9 mouse cellular contexts compared by ENCODE assay signal in genomic region chr1:74771931-74772620, GRCm38 (mm10). TPM values are rescaled to one million over a fixed set of nuclear protein-coding genes. Genes with fewer than 3 reads are reported as not detected.
DNase-seq lines count a peak whose midpoint lies in the region; ATAC-seq lines count a peak whose summit lies in the region.
"Had no signal": no experiment of that assay in that cellular context is flagged by ENCODE, and none has a peak within 500 bp of the region (broad histone marks: within the 10 kb centered on the region; RNA-seq: fewer than 3 reads in every experiment).

No protein-coding gene starts in this region.

- no peaks in the 10 kb centered on the region for H3K36me3 ChIP-seq in heart, embryonic 11.5 days (ENCODE audit: control insufficient read depth, insufficient read depth, low read length)
- H3K36me3 ChIP-seq in forebrain, embryonic 16.5 days (ENCODE audit: control insufficient read depth, insufficient read depth), result no peaks in the 10 kb centered on the region
- no peaks in the 10 kb centered on the region for H3K36me3 ChIP-seq in limb, embryonic 15.5 days
- no peaks in the 10 kb centered on the region for H3K36me3 ChIP-seq in stomach, embryonic 15.5 days

- no peak for ATAC-seq in heart, embryonic 11.5 days (replicated peaks; ENCODE audit: insufficient number of reproducible peaks, low FRiP score, low TSS enrichment)
- ATAC-seq in forebrain, embryonic 16.5 days, result peak; percentile 37; the same call in 1 of the 2 replicates
- no peak for ATAC-seq in limb, embryonic 15.5 days (ENCODE audit: insufficient number of reproducible peaks, low FRiP score, low TSS enrichment, low read depth)
- ATAC-seq in stomach, embryonic 15.5 days (ENCODE audit: insufficient read depth, low FRiP score, low read depth), result no peak

- DNase-seq in heart, postnatal 4 days, result no peak
- peak; percentile 51 for DNase-seq in ES-CJ7 (ENCODE audit: low read depth, low spot score)
- no peak for DNase-seq in left cerebral cortex, adult 11 months (ENCODE audit: low spot score)
- DNase-seq in natural killer cell, adult 2 months (ENCODE audit: low spot score in 2 of 2), result no peak

- H3K27ac ChIP-seq in heart, embryonic 11.5 days (ENCODE audit: low read depth, low read length), result no peak overlapping the region
- H3K27ac ChIP-seq in forebrain, embryonic 16.5 days (ENCODE audit: low read length), result no peak overlapping the region
- H3K27ac ChIP-seq in limb, embryonic 15.5 days, result peak overlapping the region; percentile 59; the same call in 1 of the 2 replicates
- H3K27ac ChIP-seq in stomach, embryonic 15.5 days, result no peak overlapping the region

- H3K27me3 ChIP-seq in heart, embryonic 11.5 days (ENCODE audit: control insufficient read depth, insufficient read depth, low read length), result peaks cover 88% of the 10 kb centered on the region
- peaks cover 66% of the 10 kb centered on the region for H3K27me3 ChIP-seq in forebrain, embryonic 16.5 days (replicated peaks; ENCODE audit: control insufficient read depth, insufficient read depth, low read length)
- H3K27me3 ChIP-seq in limb, embryonic 15.5 days, result peaks cover 78% of the 10 kb centered on the region
- peaks cover 62% of the 10 kb centered on the region for H3K27me3 ChIP-seq in stomach, embryonic 15.5 days (replicated peaks)

- peak overlapping the region; percentile 89 for H3K4me2 ChIP-seq in heart, embryonic 11.5 days
- H3K4me2 ChIP-seq in forebrain, embryonic 16.5 days (ENCODE audit: low read length), result peak overlapping the region; percentile 72
- peak overlapping the region; percentile 91 for H3K4me2 ChIP-seq in limb, embryonic 15.5 days
- peak overlapping the region; percentile 91 for H3K4me2 ChIP-seq in stomach, embryonic 15.5 days

- under 1% methylated on average over 44 of the region's 51 CpGs for WGBS in heart, embryonic 11.5 days (ENCODE audit: insufficient replicate concordance)
- WGBS in forebrain, embryonic 16.5 days, result under 1% methylated on average over 48 of the region's 51 CpGs
- WGBS in limb, embryonic 15.5 days, result under 1% methylated on average over 33 of the region's 51 CpGs
- under 1% methylated on average over 48 of the region's 51 CpGs for WGBS in stomach, embryonic 15.5 days

- peaks cover 20% of the 10 kb centered on the region for H3K4me1 ChIP-seq in heart, embryonic 11.5 days (ENCODE audit: control insufficient read depth, insufficient read depth, low read length)
- H3K4me1 ChIP-seq in forebrain, embryonic 16.5 days (replicated peaks; ENCODE audit: control insufficient read depth, insufficient read depth, low read length), result peaks cover 26% of the 10 kb centered on the region
- H3K4me1 ChIP-seq in limb, embryonic 15.5 days, result peaks cover 41% of the 10 kb centered on the region
- H3K4me1 ChIP-seq in stomach, embryonic 15.5 days, result peaks cover 25% of the 10 kb centered on the region

- H3K4me3 ChIP-seq in heart, embryonic 11.5 days (ENCODE audit: low read depth, low read length), result peak overlapping the region; percentile 55
- H3K4me3 ChIP-seq in forebrain, embryonic 16.5 days (replicated peaks; ENCODE audit: low read length), result peak overlapping the region; percentile 48
- H3K4me3 ChIP-seq in limb, embryonic 15.5 days, result peak overlapping the region; percentile 50
- H3K4me3 ChIP-seq in stomach, embryonic 15.5 days (replicated peaks), result peak overlapping the region; percentile 49

- H3K9me3 ChIP-seq in heart, embryonic 11.5 days (replicated peaks; ENCODE audit: control insufficient read depth, low read length), result no peaks in the 10 kb centered on the region
- no peaks in the 10 kb centered on the region for H3K9me3 ChIP-seq in forebrain, embryonic 16.5 days (ENCODE audit: control insufficient read depth, low read length)
- no peaks in the 10 kb centered on the region for H3K9me3 ChIP-seq in limb, embryonic 15.5 days
- H3K9me3 ChIP-seq in stomach, embryonic 15.5 days, result no peaks in the 10 kb centered on the region

- 0 out of 2 replicates have a peak overlapping the region, but pooled peaks have one; percentile 39 for H3K9ac ChIP-seq in heart, embryonic 11.5 days (ENCODE audit: low read depth, low read length)
- peak overlapping the region; percentile 50 for H3K9ac ChIP-seq in forebrain, embryonic 16.5 days (replicated peaks; ENCODE audit: low read depth, low read length)
- H3K9ac ChIP-seq in limb, embryonic 15.5 days, result peak overlapping the region; percentile 41
- H3K9ac ChIP-seq in stomach, embryonic 15.5 days, result no peak overlapping the region

RNA-seq across cellular contexts. Expression of gene Wnt6, which starts 0.4 kb away (rescaled TPM):
- polyA plus RNA-seq in heart, embryonic 11.5 days (2014; fragmentation: Nextera tagmentation; extraction: Ambion mirVana), result 0.46 and 0.68 TPM in 2 replicates
- under 1 TPM; 0.12 to 0.20 TPM for total RNA-seq in heart, postnatal 4 days (2021)
- polyA plus RNA-seq in forebrain, embryonic 16.5 days (2015; fragmentation: Nextera tagmentation; extraction: Ambion mirVana), result 3.6 and 4.5 TPM in 2 replicates
- polyA plus RNA-seq in limb, embryonic 15.5 days (2015; fragmentation: Nextera tagmentation; extraction: Ambion mirVana), result 49.5 and 53.6 TPM in 2 replicates
- polyA plus RNA-seq in stomach, embryonic 15.5 days (2015; fragmentation: Nextera tagmentation; extraction: Ambion mirVana), result 1.4 and 1.8 TPM in 2 replicates

RNA-seq across cellular contexts. Expression of gene Wnt10a, which starts 19.2 kb away (rescaled TPM):
- polyA plus RNA-seq in heart, embryonic 11.5 days (2014; fragmentation: Nextera tagmentation; extraction: Ambion mirVana), result not detected in 2 replicates
- total RNA-seq in heart, postnatal 4 days (2021), result not detected
- polyA plus RNA-seq in forebrain, embryonic 16.5 days (2015; fragmentation: Nextera tagmentation; extraction: Ambion mirVana), result 0.46 and 0.68 TPM in 2 replicates
- 9.0 and 9.1 TPM in 2 replicates for polyA plus RNA-seq in limb, embryonic 15.5 days (2015; fragmentation: Nextera tagmentation; extraction: Ambion mirVana)
- polyA plus RNA-seq in stomach, embryonic 15.5 days (2015; fragmentation: Nextera tagmentation; extraction: Ambion mirVana), result 2.6 and 3.5 TPM in 2 replicates
- total RNA-seq: heart, postnatal 14 days had no signal

RNA-seq across cellular contexts. Expression of gene Prkag3, which starts 23.1 kb away (rescaled TPM):
- 5.5 and 5.7 TPM in 2 replicates for polyA plus RNA-seq in heart, embryonic 11.5 days (2014; fragmentation: Nextera tagmentation; extraction: Ambion mirVana)
- total RNA-seq in heart, postnatal 4 days (2021), result 1 to 10 TPM; 3.7 to 4.1 TPM
- not detected in 2 replicates for polyA plus RNA-seq in forebrain, embryonic 16.5 days (2015; fragmentation: Nextera tagmentation; extraction: Ambion mirVana)
- polyA plus RNA-seq in limb, embryonic 15.5 days (2015; fragmentation: Nextera tagmentation; extraction: Ambion mirVana), result 2.8 and 7.5 TPM in 2 replicates
- 0.28 and 0.36 TPM in 2 replicates for polyA plus RNA-seq in stomach, embryonic 15.5 days (2015; fragmentation: Nextera tagmentation; extraction: Ambion mirVana)

RNA-seq across cellular contexts. Expression of gene Cyp27a1, which starts 58.7 kb away (rescaled TPM):
- 14.3 and 15.2 TPM in 2 replicates for polyA plus RNA-seq in heart, embryonic 11.5 days (2014; fragmentation: Nextera tagmentation; extraction: Ambion mirVana)
- 1 to 10 TPM; 5.4 to 6.3 TPM for total RNA-seq in heart, postnatal 4 days (2021)
- 0.94 and 1.7 TPM in 2 replicates for polyA plus RNA-seq in forebrain, embryonic 16.5 days (2015; fragmentation: Nextera tagmentation; extraction: Ambion mirVana)
- polyA plus RNA-seq in limb, embryonic 15.5 days (2015; fragmentation: Nextera tagmentation; extraction: Ambion mirVana), result 9.7 and 10.5 TPM in 2 replicates
- polyA plus RNA-seq in stomach, embryonic 15.5 days (2015; fragmentation: Nextera tagmentation; extraction: Ambion mirVana), result 6.1 and 7.9 TPM in 2 replicates
